Mouse (Mus musculus) brown adipose tissue, adult 24 weeks (tissue): Measurements from ENCODE around the gene Slc12a9. TPM values are rescaled to one million over a fixed set of nuclear protein-coding genes. Genes with fewer than 3 reads are reported as not detected.

ENCODE experiments used
- H3K27ac ChIP-seq: fragments of 200-500 bp; replicated peaks from 2 replicates; pipeline ENCODE4 v1.5.1; 2012; ENCODE audit warnings: low read depth, mild to moderate bottlenecking, low read length
- H3K4me1 ChIP-seq: fragments of 200-500 bp; 2 replicates; pipeline ENCODE4 v1.6.1; 2012; ENCODE audit warnings: low read length, mixed read lengths; ENCODE audit not compliant: control insufficient read depth, insufficient read depth, insufficient read length
- H3K4me3 ChIP-seq: fragments of 200-500 bp; 2 replicates; pipeline ENCODE4 v1.5.1; 2012; ENCODE audit warnings: low read depth, mild to moderate bottlenecking, low read length, moderate library complexity; ENCODE audit not compliant: insufficient read depth
- polyA plus RNA-seq: library from polyadenylated mRNA; stranded (reverse); fragments of >200 nt; gene quantifications from 2 replicates; pipeline ENCODE4 v1.2.4, GENCODE M21; 2012; ENCODE audit not compliant: missing spikeins, insufficient read depth, insufficient read length

The Slc12a9 gene
- polyA plus RNA-seq, result 2.5 and 5.2 TPM in 2 replicates

DNA sequence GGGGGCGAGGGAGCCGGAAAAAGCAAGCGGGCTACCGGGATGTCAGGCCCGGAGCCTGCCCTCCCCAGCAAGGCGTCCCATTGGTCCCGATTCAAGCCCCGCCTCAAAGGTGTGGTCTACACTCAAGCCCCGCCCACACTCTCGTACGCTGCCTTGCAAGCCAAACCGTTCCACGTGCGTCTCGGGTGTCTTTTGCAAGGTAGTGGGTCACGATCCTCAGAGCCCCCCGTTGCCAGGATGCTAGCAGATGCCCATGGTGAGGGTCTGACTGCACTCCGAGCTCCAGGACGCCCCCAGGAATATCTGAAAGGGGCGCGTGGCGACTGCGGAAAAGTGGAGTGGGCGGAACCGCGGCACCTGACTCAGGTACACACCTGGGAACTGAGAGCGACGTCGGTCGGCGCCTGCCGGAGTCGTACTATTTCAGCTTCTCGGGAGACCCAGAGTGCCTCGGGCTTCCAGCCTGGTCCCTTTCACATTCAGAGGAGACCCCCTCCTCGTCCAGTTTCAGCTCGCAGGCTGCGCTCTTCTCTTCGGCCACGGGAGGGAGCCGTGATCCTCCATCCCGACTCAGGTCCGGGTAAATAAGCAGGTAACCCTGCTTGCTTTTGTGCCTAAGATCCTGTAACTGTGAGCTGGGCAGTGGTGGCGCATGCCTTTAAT is at the start of gene Slc12a9:
Gene Slc12a9, minus strand, starts transcription at position 86 of the 663 bp plus-strand sequence.
- Histone ChIP-seq H3K27ac (no peak within 1 kb of the TSS), H3K4me3 (peak within 1 kb of the TSS; percentile 50)

DNA sequence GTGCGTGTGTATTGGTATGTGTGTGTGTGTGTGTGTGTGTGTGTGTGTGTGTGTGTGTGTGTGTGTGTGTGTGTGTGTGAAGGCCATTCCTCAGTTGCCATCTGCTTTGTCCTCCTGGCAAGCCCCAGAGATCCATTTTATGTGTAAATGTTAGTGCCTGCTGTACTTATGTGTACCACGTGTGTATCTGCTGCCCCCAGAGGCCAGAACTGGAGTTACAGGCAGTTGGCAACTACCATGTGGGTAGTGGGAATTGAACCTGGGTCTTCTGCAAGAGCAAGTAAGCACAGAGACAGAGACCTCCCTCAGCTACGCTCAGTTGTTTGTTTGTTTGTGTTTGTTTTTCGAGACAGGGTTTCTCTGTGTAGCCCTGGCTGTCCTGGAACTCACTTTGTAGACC is 47.8 kb upstream of the Slc12a9 start:
- H3K4me3 ChIP-seq, result no peak overlapping the region
- 0 out of 2 replicates have a peak, but pooled peaks cover 2% of the 10 kb centered on the region for H3K4me1 ChIP-seq
- no peak overlapping the region for H3K27ac ChIP-seq

More for the DNA sequence above, at the start of gene Slc12a9:
- peaks cover 6% of the 10 kb centered on the region; the same call in 1 of the 2 replicates for H3K4me1 ChIP-seq

DNA sequence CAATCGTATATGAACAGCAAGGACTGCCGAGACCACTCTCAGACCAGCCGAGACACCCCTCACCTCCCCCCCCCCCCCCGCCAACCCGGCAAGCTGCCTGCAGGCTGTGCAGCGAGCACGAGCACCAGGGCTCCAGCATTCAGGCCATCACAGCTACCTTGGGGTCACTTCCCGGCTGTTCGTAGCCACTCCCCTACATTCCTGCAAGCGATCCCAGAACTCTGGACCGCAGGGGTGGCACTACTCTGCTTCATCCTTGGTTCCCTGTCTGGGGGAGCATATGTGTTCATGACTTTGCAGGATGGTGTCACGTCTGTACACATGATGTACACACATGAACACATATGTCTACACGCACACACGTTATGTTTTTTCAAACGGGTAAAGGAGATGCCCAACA is 44.2 kb upstream of the Slc12a9 start:
- Histone ChIP-seq H3K4me1 (peaks cover 10% of the 10 kb centered on the region), H3K4me3 (no peak overlapping the region), H3K27ac (no peak overlapping the region)

DNA sequence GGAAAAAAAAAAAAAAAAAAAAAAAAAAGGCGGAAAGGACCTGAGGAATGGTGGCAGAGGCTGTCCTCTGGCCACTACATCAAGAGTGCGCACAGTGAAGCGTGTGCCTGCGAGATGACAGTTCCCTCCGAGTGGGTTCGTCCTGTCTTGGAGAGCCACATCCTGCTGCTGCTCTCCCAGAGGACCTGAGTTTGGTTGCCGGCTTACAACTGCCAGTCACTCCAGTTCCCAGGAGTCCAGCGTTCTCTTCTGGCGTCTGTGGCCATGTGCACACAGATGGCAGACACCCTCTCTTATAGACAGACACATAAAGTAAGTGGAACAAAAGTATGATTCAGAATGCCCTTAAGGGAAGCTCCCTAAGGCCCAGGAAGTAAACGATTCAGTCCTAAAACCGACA is 43.8 kb upstream of the Slc12a9 start:
- Histone ChIP-seq H3K4me3 (no peak overlapping the region), H3K4me1 (peaks cover 10% of the 10 kb centered on the region), H3K27ac (no peak overlapping the region)

DNA sequence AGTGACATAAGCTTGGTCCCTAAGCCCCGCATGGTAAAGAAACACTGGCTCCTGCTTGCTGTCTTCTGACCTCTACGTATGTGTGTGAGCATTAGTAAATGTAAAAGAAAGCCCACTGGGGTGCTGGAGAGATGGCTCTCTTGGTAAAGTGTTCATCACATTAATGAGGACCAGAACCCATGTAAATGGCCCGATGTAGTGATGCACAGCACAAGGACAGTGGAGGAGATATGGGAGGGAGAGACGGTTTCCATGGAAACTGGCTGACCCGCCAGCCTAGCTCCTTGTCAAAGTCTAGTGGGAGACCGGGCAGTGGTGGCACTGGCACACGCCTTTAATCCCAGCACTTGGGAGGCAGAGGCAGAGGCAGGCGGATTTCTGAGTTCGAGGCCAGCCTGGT is 43.3 kb upstream of the Slc12a9 start:
- peaks cover 10% of the 10 kb centered on the region for H3K4me1 ChIP-seq

DNA sequence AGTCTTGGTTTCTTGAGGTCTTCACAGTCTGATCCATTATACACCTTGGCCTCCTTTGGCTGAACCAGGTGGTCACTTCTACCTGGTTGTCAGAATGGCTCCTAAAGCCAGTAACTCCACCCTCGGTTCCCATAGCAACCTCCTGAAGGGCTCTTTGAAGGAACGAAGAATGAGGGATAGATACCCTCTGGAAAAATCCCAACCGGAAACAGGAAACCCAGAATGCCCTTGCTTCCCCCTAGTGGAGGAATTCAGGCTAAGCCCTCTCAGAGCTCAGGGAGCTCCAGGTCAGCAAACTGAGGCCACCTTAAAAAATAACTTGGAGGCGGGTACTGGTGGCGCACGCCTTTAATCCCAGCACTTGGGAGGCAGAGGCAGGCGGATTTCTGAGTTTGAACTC is 42.8 kb upstream of the Slc12a9 start:
- no peak overlapping the region for H3K27ac ChIP-seq
- H3K4me1 ChIP-seq, result peaks cover 10% of the 10 kb centered on the region

More for the DNA sequence above, 43.3 kb upstream of the Slc12a9 start:
- Histone ChIP-seq H3K4me3 (no peak overlapping the region), H3K27ac (no peak overlapping the region)

DNA sequence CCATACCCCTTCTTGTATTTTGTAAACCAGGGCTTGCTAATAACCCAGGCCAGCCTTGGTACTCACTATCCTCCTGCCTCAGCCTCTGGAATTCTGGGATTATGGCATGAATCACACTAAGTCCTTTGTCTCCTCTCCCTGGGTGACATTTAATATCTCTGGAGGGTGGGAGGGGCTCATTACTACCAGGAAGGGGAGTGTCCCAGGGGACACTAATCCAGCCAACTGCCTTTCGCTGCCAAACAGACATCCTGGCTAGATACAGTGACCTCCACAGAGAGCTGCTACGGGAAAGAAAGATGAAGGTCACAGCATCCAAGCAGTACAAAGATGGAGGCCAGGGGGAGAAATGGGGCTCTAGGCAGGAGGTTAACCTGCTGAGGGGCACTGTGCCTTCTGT is 42.2 kb upstream of the Slc12a9 start:
- Histone ChIP-seq H3K27ac (no peak overlapping the region), H3K4me1 (peaks cover 10% of the 10 kb centered on the region), H3K4me3 (no peak overlapping the region)

More for the DNA sequence above, 42.8 kb upstream of the Slc12a9 start:
- no peak overlapping the region for H3K4me3 ChIP-seq

DNA sequence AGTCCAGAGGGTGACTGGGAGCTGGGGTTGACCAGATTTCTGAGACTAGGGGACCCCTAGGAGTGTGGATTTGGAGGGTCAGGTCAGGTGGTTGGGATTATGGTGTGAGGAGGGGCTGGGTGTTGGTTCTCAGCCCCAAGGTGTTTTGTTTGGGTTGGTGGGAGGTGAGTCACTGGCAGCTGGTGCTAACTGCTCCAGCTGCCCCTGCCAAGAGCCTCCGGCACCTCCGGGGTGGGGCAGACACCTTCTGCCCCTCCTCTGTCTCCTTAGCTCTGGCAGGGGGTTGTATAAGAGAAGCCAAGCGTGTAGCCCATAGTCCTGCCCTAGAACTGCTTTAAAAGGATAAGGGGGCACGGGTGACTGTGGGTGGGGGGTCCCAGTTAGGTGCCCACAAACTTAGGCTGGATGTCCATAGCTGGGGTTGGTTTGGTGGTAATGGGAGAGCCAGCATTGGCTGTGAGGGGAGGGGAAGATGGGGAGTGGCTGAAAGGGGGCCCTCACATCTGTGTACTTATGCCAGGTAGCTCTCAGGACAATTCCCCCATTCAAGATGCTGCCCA is 41.2 kb upstream of the Slc12a9 start:
- peaks cover 10% of the 10 kb centered on the region for H3K4me1 ChIP-seq
- no peak overlapping the region for H3K27ac ChIP-seq
- H3K4me3 ChIP-seq, result no peak overlapping the region

DNA sequence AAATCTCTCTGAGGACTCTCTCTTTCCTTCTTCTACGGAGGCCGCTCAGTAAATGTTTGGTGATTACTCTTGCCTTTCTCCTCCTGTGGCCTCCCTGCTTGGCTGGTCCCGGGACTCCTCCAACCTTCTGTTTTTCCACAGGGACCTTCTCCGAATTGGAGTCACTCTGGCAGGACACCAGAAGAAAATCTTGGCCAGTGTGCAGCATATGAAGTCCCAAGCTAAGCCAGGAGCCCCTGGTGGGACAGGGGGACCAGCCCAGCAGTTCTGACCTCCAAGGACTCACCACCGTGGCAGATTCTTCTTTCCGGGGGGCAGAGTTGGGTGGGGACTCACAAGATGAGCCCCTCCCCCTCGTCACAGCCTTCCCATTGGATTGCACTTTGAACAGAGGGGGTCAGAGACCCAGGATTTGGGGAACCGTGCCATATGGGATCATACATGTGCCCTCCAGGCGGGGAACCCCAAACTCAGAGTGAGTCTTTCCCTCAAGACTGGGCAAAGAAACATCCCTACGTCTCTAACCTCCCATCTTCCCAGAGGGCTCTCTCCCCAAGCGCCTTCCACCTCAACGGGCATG is 40.1 kb upstream of the Slc12a9 start:
- Histone ChIP-seq H3K4me1 (peaks cover 10% of the 10 kb centered on the region), H3K4me3 (no peak overlapping the region), H3K27ac (no peak overlapping the region)

DNA sequence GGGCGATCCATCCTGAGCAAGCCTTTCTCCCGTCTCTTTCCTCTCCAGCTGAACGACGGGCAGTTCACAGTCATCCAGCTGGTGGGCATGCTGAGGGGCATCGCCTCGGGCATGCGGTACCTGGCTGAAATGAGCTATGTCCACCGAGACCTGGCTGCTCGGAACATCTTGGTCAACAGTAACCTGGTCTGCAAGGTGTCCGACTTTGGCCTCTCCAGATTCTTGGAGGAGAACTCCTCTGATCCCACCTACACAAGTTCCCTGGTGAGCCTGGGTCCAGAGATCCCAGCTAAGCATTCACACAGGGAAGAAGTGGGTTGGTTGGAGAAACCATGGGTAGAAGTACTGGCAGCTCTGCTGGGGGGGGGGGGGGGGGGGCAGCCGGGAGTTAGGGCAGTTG is 36.3 kb upstream of the Slc12a9 start:
- no peak overlapping the region for H3K27ac ChIP-seq
- no peak overlapping the region for H3K4me3 ChIP-seq
- peaks cover 4% of the 10 kb centered on the region for H3K4me1 ChIP-seq

DNA sequence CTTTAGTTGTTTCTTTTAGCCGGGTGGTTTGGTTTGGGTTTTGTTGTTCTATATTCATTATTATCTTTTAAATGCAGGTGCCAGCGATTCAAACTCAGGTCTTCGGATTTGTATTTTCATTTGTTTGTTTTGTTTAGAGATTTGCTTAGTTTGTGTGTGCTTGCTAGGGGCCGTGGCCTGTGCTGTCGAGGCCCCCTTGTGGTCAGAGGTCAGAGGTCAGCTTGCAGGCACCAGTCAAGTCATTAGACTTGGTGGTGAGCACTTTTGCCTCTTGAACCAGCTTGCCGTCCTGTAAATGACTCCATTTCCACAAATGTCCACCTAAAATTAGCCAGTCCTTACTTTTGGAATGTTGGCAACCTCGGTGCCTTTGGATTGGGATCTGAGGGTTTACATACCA is 25.0 kb upstream of the Slc12a9 start:
- Histone ChIP-seq H3K4me1 (peaks cover 5% of the 10 kb centered on the region; the same call in 1 of the 2 replicates), H3K4me3 (no peak overlapping the region), H3K27ac (no peak overlapping the region)

DNA sequence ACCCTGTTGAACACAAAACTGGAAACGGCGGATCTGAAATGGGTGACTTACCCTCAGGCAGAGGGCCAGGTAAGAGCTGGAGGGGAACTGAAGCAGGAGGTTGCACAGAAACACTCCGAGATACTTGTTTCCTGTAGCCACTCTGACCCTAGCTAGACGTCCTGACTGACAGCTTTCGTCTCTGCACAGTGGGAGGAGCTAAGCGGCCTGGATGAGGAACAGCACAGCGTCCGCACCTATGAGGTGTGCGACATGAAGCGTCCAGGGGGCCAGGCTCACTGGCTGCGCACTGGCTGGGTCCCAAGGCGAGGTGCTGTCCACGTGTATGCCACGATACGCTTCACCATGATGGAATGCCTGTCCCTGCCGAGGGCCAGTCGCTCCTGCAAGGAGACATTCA is 20.7 kb upstream of the Slc12a9 start:
- Histone ChIP-seq H3K4me3 (peak overlapping the region; percentile 17), H3K27ac (no peak overlapping the region), H3K4me1 (peaks cover 5% of the 10 kb centered on the region; the same call in 1 of the 2 replicates)

DNA sequence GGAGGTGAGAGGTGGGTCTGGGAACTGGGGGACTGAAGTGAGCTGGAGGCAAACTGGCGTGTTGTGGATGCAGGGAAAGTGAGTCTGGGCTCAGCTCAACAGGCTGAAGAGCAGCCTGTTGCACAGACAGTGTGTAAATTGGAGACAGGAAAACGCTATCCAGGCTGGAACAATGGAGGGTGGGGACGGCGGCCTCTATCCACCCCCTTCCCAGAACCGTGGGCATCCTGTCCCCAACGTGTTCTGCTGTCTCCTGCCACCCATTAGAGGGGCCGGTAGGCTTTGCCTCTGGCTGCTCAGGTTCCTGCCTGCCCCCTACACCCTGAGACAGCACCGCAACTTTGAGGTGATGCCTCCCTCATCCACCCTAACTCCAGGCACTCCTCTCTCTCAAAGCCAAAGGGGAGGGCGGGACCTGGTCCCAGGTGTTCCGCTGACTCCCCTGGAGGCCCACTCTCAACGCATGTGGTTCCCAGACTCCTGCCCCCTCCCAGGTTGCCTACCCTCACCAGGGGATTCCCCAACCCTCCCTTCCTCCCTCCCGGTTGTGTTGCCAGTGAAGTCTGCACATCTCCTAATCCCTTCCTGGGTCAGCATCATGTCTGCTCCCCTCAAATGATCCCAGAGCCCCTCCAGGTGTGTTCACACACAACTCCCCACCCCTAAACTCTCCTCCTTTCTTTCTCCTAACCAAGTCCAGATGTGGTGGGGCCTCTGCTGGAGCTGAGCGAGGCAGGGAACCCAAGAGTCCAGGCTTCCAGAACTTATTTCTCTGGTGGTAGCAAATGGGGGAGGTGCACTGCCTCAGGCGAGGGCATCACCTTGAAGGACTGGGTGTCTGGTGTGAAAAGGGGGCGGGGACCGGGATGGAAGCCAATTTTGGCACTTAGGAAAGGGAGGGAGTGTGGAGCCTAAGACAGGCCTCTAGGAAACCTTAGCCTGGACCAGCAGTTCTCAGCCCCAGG is 18.9 kb upstream of the Slc12a9 start:
- peak overlapping the region; percentile 71 for H3K4me3 ChIP-seq
- peak overlapping the region; percentile 83 for H3K27ac ChIP-seq
- H3K4me1 ChIP-seq, result peaks cover 5% of the 10 kb centered on the region; the same call in 1 of the 2 replicates

DNA sequence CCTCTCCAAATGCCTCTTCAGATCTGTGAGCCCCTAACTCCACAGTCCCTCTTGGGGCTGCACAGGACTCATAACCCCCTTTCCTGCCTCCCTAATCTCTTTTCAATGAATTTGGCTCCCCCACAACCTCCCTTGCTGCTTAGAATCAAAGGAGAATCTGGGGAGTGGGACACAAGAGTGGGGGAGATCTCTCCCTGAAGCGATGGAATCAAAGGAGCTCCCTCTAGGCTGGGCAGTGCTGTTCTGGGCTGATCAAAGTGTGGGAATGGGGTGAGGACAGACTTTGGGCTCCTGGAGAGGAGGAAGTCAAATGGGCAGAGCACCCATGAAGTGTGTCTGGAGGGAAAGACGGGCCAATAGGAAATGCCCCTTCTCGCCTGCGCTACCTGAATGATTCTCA is 18.0 kb upstream of the Slc12a9 start:
- H3K4me3 ChIP-seq, result peak overlapping the region; percentile 71
- H3K4me1 ChIP-seq, result peaks cover 5% of the 10 kb centered on the region; the same call in 1 of the 2 replicates
- peak overlapping the region; percentile 74 for H3K27ac ChIP-seq

DNA sequence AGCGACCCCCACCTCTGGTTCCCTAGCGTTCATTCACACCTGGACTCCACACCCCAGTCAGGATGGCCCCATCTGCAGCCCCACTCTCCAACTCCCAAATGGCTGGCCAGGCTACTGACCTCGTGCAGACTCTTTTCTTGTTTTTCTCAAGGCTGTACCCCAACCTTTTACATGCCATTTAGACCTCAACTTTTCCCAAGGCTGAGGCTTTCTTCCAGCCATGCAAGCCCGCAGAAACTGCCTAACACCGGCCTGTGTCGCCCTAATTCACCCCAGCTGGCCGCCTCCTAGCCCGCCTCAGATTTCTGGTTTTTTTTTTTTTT is 17.6 kb upstream of the Slc12a9 start:
- Histone ChIP-seq H3K27ac (peak overlapping the region; percentile 74), H3K4me3 (peak overlapping the region; percentile 71), H3K4me1 (peaks cover 5% of the 10 kb centered on the region; the same call in 1 of the 2 replicates)
